Comparison of ENCODE assay signal across 8 mouse cellular contexts in genomic region chr11:24363418-24364364, GRCm38 (mm10).
A peak's percentile ranks its signal among the peaks of the same experiment; 100 is the strongest.
DNase-seq lines count a peak whose midpoint lies in the region; ATAC-seq lines count a peak whose summit lies in the region.

No protein-coding gene starts in this region.

- H3K9me3 ChIP-seq in heart, embryonic 12.5 days (replicated peaks): no peaks in the 10 kb centered on the region
- no peaks in the 10 kb centered on the region for H3K9me3 ChIP-seq in limb, embryonic 12.5 days

- peak; percentile 94 for DNase-seq in heart, adult 11 months
- DNase-seq in right cerebral cortex, postnatal 25 days: peak; percentile 41
- DNase-seq in right cerebral cortex, postnatal 14 days: no peak
- DNase-seq in telencephalon, adult 2 months (ENCODE audit: low read depth, low spot score): peak; percentile 50
- no peak for DNase-seq in T-cell, adult 2 months (ENCODE audit: low spot score)
- no peak for DNase-seq in MN1 (ENCODE audit: low spot score)

- WGBS in heart, embryonic 12.5 days: 58% methylated on average over 9 of the region's 9 CpGs
- WGBS in limb, embryonic 12.5 days: 40% methylated on average over 9 of the region's 9 CpGs

- no peak overlapping the region for H3K9ac ChIP-seq in heart, embryonic 12.5 days
- H3K9ac ChIP-seq in limb, embryonic 12.5 days (replicated peaks): no peak overlapping the region

- H3K27ac ChIP-seq in heart, embryonic 12.5 days (ENCODE audit: poor library complexity, severe bottlenecking): no peak overlapping the region
- H3K27ac ChIP-seq in limb, embryonic 12.5 days: peak overlapping the region; percentile 41; the same call in 1 of the 2 replicates

- H3K27me3 ChIP-seq in heart, embryonic 12.5 days (replicated peaks): no peaks in the 10 kb centered on the region
- H3K27me3 ChIP-seq in limb, embryonic 12.5 days: no peaks in the 10 kb centered on the region

- H3K36me3 ChIP-seq in heart, embryonic 12.5 days: no peaks in the 10 kb centered on the region
- no peaks in the 10 kb centered on the region for H3K36me3 ChIP-seq in limb, embryonic 12.5 days

- H3K4me3 ChIP-seq in heart, embryonic 12.5 days: no peak overlapping the region
- no peak overlapping the region for H3K4me3 ChIP-seq in limb, embryonic 12.5 days (replicated peaks)

- no peak for ATAC-seq in heart, embryonic 12.5 days (ENCODE audit: insufficient number of reproducible peaks, low FRiP score)
- peak; percentile 60 for ATAC-seq in limb, embryonic 12.5 days (ENCODE audit: insufficient number of reproducible peaks, insufficient read depth, low FRiP score, low TSS enrichment, low read depth)

- H3K4me2 ChIP-seq in heart, embryonic 12.5 days: no peak overlapping the region
- no peak overlapping the region for H3K4me2 ChIP-seq in limb, embryonic 12.5 days

- peaks cover 12% of the 10 kb centered on the region for H3K4me1 ChIP-seq in heart, embryonic 12.5 days (replicated peaks)
- peaks cover 29% of the 10 kb centered on the region for H3K4me1 ChIP-seq in limb, embryonic 12.5 days (replicated peaks)

Comparison
In these comparisons a context has a peak if more than half of its experiments do, and no peak if none do; other contexts are left out.
1. DNase-seq: peak in heart, adult 11 months (single experiment), right cerebral cortex, postnatal 25 days (single experiment) and telencephalon, adult 2 months (single experiment); none in right cerebral cortex, postnatal 14 days (single experiment), T-cell, adult 2 months (single experiment) and MN1 (single experiment).